Mouse (Mus musculus): Measurements from ENCODE around the gene Map3k21.

- TF ChIP-seq CTCF (IDR thresholded peaks at IDR 0.05; ENCODE audit: low read depth, low read length) (no peak), POLR2A (IDR thresholded peaks at IDR 0.05; ENCODE audit: extremely low read depth, insufficient read depth, low read length) (no peak)
Measured at GRCm38 (mm10) chr8:125870179-125870702, 40.0 kb upstream of the Map3k21 start.
